Mouse (Mus musculus) kidney, postnatal 0 days (tissue): ENCODE measurements around the gene Sorl1. TPM values are rescaled to one million over a fixed set of nuclear protein-coding genes. Genes with fewer than 3 reads are reported as not detected.

Source experiments
- ATAC-seq: fragments of 200-750 bp; cut with Nextera tagmentation; replicated peaks from 2 replicates; pipeline ENCODE4 v1.8.0; 2017; ENCODE audit warnings: low read depth, moderate number of reproducible peaks, moderate TSS enrichment, moderate library complexity; ENCODE audit not compliant: low FRiP score
- DNase-seq: peaks from one replicate; pipeline ENCODE4 v3.0.0-alpha.2; 2016; ENCODE audit warnings: low spot score
- H3K27ac ChIP-seq: fragments of 300-500 bp; sonication (generic); 2 replicates; pipeline ENCODE4 v1.5.1; 2014; ENCODE audit warnings: mild to moderate bottlenecking
- H3K27me3 ChIP-seq: fragments of 300-500 bp; sonication (generic); 2 replicates; pipeline ENCODE4 v1.6.1; 2014; ENCODE audit warnings: low read length, mixed read lengths; ENCODE audit not compliant: insufficient read depth
- H3K36me3 ChIP-seq: fragments of 300-500 bp; sonication (generic); 2 replicates; pipeline ENCODE4 v1.6.1; 2014; ENCODE audit warnings: low read length, mixed read lengths; ENCODE audit not compliant: insufficient read depth
- H3K4me1 ChIP-seq: fragments of 300-500 bp; sonication (generic); replicated peaks from 2 replicates; pipeline ENCODE4 v1.6.1; 2014; ENCODE audit warnings: antibody characterized with exemption, low read length, mixed read lengths; ENCODE audit not compliant: insufficient read depth
- H3K4me2 ChIP-seq: fragments of 300-500 bp; sonication (generic); 2 replicates; pipeline ENCODE4 v1.6.1; 2014; ENCODE audit warnings: mild to moderate bottlenecking, low read length, moderate library complexity, mixed read lengths
- H3K4me3 ChIP-seq: fragments of 300-500 bp; sonication (generic); replicated peaks from 2 replicates; pipeline ENCODE4 v1.5.1; 2014; ENCODE audit warnings: low read depth, low read length
- H3K9ac ChIP-seq: fragments of 300-500 bp; sonication (generic); 2 replicates; pipeline ENCODE4 v1.6.1; 2014; ENCODE audit warnings: low read depth, low read length
- H3K9me3 ChIP-seq: fragments of 300-500 bp; sonication (generic); replicated peaks from 2 replicates; pipeline ENCODE4 v1.6.1; 2016; ENCODE audit warnings: low read length, inconsistent platforms, mixed read lengths
- CTCF ChIP-seq: IDR thresholded peaks from 2 replicates; pipeline ENCODE4 v1.5.1; 2016; ENCODE audit warnings: antibody characterized with exemption, low read depth, mild to moderate bottlenecking, moderate library complexity
- WGBS: fragments of 180-500 bp; shearing (Covaris S2); extraction: QIAGEN DNeasy Blood & Tissue Kit; methylation state at CpG from one replicate; pipeline ENCODE4 v1.1.7; 2014; 5-methylcytosine and 5-hydroxymethylcytosine counted together
- polyA plus RNA-seq: library from polyadenylated mRNA; unstranded; fragments of >200 nt; fragmentation: Nextera tagmentation; extraction: Ambion mirVana; gene quantifications from 2 replicates; pipeline ENCODE4 v1.2.1, GENCODE M21; 2015

Sorl1 gene
- polyA plus RNA-seq, 1 experiment from 2014 or later, result 11.1 TPM

DNA sequence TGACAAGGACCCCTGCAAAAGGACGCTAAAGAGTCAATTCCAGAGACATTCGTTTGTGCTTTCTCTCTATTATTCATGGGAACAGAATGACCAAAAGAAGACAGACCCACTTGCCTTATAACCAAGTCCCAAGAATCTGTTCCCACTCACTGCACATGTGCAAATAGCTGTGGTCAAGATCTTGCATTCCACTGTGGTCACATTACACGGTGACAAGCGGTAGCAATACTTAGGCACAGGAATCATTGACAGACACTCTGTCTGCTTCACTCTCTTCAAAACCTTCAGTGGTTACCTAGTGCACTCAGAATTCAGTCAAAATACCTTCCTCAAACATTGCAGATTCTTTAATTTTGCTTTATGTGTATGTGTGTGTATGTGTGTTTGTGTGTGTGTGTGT is 36.2 kb downstream of the Sorl1 start:
- no peaks in the 10 kb centered on the region for H3K36me3 ChIP-seq
- TF ChIP-seq CTCF, result no peak
- 39% methylated on average over 4 of the region's 4 CpGs for WGBS
- DNase-seq (peak; percentile 74), ATAC-seq (peak; percentile 63; the same call in 1 of the 2 replicates)
- no peak overlapping the region for H3K27ac ChIP-seq
- H3K4me3 ChIP-seq, result no peak overlapping the region
- H3K27me3 ChIP-seq, result no peaks in the 10 kb centered on the region
- no peaks in the 10 kb centered on the region for H3K9me3 ChIP-seq
- no peak overlapping the region for H3K9ac ChIP-seq
- H3K4me1 ChIP-seq, result no peaks in the 10 kb centered on the region
- no peak overlapping the region for H3K4me2 ChIP-seq

DNA sequence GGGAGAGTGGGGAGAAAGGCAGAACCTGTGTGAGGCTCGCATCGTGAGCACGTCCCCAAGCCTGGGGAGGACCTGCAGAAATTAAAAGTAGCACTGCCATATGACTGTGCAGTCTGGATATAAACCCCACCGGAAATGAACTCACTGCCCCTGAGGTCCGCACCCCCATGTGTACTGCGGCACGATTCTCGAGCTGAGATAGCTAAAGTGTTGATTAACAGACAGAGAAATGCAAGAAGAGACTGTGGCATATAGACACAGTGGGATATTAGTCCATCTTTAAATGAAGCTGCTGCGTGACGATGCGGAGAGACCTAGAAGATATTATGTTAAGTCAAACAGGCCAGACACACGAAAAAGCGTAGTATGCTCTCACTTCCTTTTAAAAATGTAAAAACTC is 38.1 kb downstream of the Sorl1 start:
- Histone ChIP-seq H3K27me3 (no peaks in the 10 kb centered on the region), H3K4me2 (no peak overlapping the region), H3K9me3 (no peaks in the 10 kb centered on the region), H3K9ac (no peak overlapping the region), H3K36me3 (no peaks in the 10 kb centered on the region), H3K27ac (no peak overlapping the region), H3K4me1 (0 out of 2 replicates have a peak, but pooled peaks cover 1% of the 10 kb centered on the region), H3K4me3 (no peak overlapping the region)
- 93% methylated on average over 13 of the region's 13 CpGs for WGBS
- TF ChIP-seq CTCF, result no peak
- no peak for DNase-seq
- no peak for ATAC-seq

DNA sequence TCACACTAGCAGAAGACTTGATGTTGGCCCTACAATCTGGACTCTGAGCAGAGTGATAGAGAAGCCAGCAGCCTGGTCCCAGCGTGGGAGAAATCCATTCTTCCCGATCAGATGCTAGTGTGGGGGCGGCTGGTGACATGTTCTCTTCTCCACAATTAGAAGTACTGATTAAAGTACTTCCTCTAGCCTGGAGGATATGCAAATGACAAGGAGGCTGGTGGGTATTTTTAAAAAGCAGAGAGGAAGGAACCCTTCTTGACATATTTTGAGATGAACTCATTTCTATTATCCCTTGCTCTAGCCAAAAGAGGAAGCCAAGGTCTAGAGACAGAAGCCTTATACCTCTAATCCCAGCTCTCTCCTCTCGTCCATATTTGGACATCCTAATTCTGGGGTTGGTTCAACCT is 40.4 kb downstream of the Sorl1 start:
- no peaks in the 10 kb centered on the region for H3K9me3 ChIP-seq
- TF ChIP-seq CTCF, result no peak
- no peaks in the 10 kb centered on the region for H3K36me3 ChIP-seq
- no peak overlapping the region for H3K4me3 ChIP-seq
- no peak overlapping the region for H3K9ac ChIP-seq
- H3K27ac ChIP-seq, result no peak overlapping the region
- WGBS, result 77% methylated on average over 4 of the region's 4 CpGs
- ATAC-seq (no peak), DNase-seq (no peak)
- H3K27me3 ChIP-seq, result no peaks in the 10 kb centered on the region
- 0 out of 2 replicates have a peak, but pooled peaks cover 3% of the 10 kb centered on the region for H3K4me1 ChIP-seq
- no peak overlapping the region for H3K4me2 ChIP-seq

DNA sequence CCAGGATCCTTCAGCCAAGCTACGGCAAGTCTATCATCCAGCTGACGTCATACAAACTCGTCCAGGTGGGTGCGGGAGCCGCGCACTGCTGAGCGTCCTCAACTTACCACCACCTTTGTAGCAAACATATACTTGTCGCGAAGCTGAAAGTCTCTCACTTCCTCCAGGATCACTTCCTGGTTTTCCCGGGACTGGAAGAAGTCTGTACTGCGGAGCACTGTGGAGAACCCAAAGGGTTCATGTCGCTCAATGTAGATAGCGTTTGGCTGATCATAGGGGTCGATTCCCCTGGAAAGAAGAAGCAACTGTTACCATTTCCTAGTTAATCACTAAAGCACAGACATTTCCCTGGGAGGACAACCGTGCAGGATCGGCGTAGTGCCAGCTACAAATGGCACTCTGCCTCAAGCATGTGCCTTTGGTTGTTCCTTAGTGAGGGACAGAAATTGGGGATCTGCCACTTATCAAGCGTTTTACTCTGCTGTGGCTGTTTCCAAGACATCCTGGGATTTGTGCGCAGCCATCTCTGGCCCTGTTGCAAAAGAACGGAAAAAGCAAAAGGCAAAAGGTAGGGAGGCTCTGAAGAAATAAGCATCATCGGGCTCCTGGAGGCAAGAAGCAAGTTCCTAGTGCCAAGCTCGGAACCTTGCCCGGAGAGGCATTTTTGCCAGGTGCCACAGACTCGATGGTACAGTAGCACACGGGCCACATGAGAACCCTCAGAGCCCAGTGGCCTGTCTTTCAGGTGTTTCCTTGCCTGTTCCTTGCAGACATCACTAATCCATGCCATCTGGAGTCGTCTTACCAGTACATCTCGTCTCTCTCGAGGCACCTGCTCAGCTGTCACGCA is 42.2 kb downstream of the Sorl1 start:
- H3K4me1 ChIP-seq, result 0 out of 2 replicates have a peak, but pooled peaks cover 3% of the 10 kb centered on the region
- no peak for ATAC-seq
- no peaks in the 10 kb centered on the region for H3K9me3 ChIP-seq
- no peak for TF ChIP-seq CTCF
- 0 out of 2 replicates have a peak, but pooled peaks cover 2% of the 10 kb centered on the region for H3K36me3 ChIP-seq
- no peak overlapping the region for H3K4me3 ChIP-seq
- no peak overlapping the region for H3K4me2 ChIP-seq
- H3K9ac ChIP-seq, result no peak overlapping the region
- H3K27ac ChIP-seq, result no peak overlapping the region
- no peak for DNase-seq
- 89% methylated on average over 29 of the region's 29 CpGs for WGBS
- H3K27me3 ChIP-seq, result no peaks in the 10 kb centered on the region

DNA sequence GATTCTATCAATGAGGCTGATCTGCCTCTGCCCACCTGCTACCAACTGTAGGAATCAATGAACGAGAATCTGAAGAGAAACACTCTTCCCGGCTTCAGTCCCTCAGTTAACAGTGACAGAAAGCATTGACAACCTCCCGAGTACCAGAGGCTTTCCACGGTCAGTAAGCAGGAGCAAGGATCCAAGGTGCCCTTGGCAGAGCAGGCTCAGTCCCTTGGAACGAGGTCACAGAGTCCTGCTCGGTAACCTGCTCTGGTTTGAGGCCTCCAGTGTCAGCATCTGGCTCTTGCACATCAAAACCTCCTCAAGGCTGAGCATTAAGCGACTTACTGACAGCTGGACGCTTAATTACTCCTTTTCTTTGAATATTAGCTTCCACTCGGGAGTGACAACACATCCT is 43.4 kb downstream of the Sorl1 start:
- Histone ChIP-seq H3K27ac (peak overlapping the region; percentile 57), H3K4me1 (0 out of 2 replicates have a peak, but pooled peaks cover 3% of the 10 kb centered on the region), H3K9me3 (no peaks in the 10 kb centered on the region), H3K9ac (no peak overlapping the region), H3K4me3 (no peak overlapping the region), H3K4me2 (no peak overlapping the region), H3K27me3 (no peaks in the 10 kb centered on the region), H3K36me3 (0 out of 2 replicates have a peak, but pooled peaks cover 5% of the 10 kb centered on the region)
- no peak for ATAC-seq
- WGBS, result 37% methylated on average over 9 of the region's 9 CpGs
- DNase-seq, result peak; percentile 20
- no peak for TF ChIP-seq CTCF

DNA sequence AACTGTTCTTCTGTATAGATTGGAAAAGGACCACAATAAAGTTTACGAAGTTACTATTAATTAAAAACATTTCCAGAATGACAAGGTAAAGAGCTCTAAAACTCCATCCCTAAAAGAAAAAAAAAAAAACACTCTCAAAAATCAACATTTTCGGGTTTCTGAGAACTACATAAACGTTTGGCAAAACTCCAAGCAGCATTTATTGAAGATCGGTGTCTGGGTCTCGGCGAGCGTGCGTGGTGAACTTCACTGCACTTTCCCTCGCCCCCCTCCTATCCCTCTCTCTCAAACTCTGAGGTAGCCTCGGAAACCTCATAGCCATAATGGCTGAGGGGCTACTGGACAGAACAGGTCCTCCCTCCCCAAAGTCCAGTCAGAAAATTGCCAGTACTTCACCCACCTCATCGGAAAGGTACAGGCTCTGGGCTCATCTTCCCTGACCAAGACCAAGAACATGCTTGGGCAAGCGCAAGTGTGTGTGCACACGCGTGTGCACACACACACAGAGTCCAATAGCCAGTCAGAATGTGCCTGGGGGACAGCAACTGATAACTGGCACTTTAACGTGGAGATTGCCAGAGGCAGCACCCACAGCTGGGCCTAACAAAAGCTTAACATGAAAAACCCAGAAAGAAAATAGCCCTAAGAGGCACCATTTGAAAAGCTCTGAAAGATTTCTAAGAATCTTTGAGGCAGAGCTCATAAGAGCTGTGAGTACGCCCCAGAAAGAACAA is 46.8 kb downstream of the Sorl1 start:
- H3K4me2 ChIP-seq, result no peak overlapping the region
- H3K9ac ChIP-seq, result no peak overlapping the region
- 74% methylated on average over 16 of the region's 16 CpGs for WGBS
- ATAC-seq (no peak), DNase-seq (no peak)
- 0 out of 2 replicates have a peak, but pooled peaks cover 3% of the 10 kb centered on the region for H3K4me1 ChIP-seq
- no peaks in the 10 kb centered on the region for H3K27me3 ChIP-seq
- no peaks in the 10 kb centered on the region for H3K9me3 ChIP-seq
- H3K36me3 ChIP-seq, result 0 out of 2 replicates have a peak, but pooled peaks cover 5% of the 10 kb centered on the region
- no peak for TF ChIP-seq CTCF
- no peak overlapping the region for H3K27ac ChIP-seq
- no peak overlapping the region for H3K4me3 ChIP-seq
